Mouse (Mus musculus) CH12.LX (cell line): ENCODE results near the gene Dennd1a.

Source experiments
- BHLHE40 ChIP-seq: IDR thresholded peaks from 2 replicates; pipeline ENCODE4 v1.6.1; 2011; ENCODE audit warnings: mild to moderate bottlenecking, low read depth, low read length, improper control_type of control experiment
- CTCF ChIP-seq, 2 experiments: IDR thresholded peaks in 1 of 2; conservative IDR thresholded peaks in 1 of 2; 2 replicates each; pipeline ENCODE4 v1.5.1; 2011 to 2012; ENCODE audit warnings: low read depth in 2 of 2, low read length in 2 of 2, improper control_type of control experiment in 1 of 2, inconsistent platforms in 1 of 2, mild to moderate bottlenecking in 1 of 2, moderate library complexity in 1 of 2
- POLR2A ChIP-seq: IDR thresholded peaks from 2 replicates; pipeline ENCODE4 v1.6.1; 2011; ENCODE audit warnings: low read depth, mild to moderate bottlenecking, improper control_type of control experiment, low read length
- ZNF384 ChIP-seq: IDR thresholded peaks from 2 replicates; pipeline ENCODE4 v1.6.1; 2012; ENCODE audit warnings: low read depth, low read length, improper control_type of control experiment, inconsistent platforms

GRCm38 (mm10) chr2:37801687-37802086 lies 485.5 kb downstream of the Dennd1a start:
- TF ChIP-seq POLR2A (no peak), CTCF (conservative IDR thresholded peaks at IDR 0.05 in 1 of 2, IDR thresholded peaks at IDR 0.05 in 1 of 2; ENCODE audit: low read depth in 2 of 2, low read length in 2 of 2) (no peak), ZNF384 (no peak), BHLHE40 (no peak)
